Mouse (Mus musculus) hindbrain, embryonic 11.5 days (tissue): Measurements from ENCODE around the gene Atp8b4. TPM values are rescaled to one million over a fixed set of nuclear protein-coding genes. Genes with fewer than 3 reads are reported as not detected.
"Not testable (repeated sequence)": the region's sequence is repeated elsewhere in the genome, so short reads cannot be mapped to it uniquely, and the experiment has no call there.

ENCODE experiments used
- ATAC-seq: fragments of 200-750 bp; cut with Nextera tagmentation; 2 replicates; pipeline ENCODE4 v1.8.0; 2017; ENCODE audit warnings: mild to moderate bottlenecking, moderate TSS enrichment, moderate library complexity; ENCODE audit not compliant: low FRiP score
- DNase-seq: peaks from one replicate; pipeline ENCODE4 v3.0.0-alpha.2; 2015; ENCODE audit warnings: low spot score
- H3K27ac ChIP-seq: fragments of 300-500 bp; sonication (generic); 2 replicates; pipeline ENCODE4 v1.5.1; 2014; ENCODE audit warnings: mild to moderate bottlenecking, low read depth, low read length
- H3K27me3 ChIP-seq: fragments of 300-500 bp; sonication (generic); 2 replicates; pipeline ENCODE4 v1.6.1; 2014; ENCODE audit warnings: mild to moderate bottlenecking, low read length, moderate library complexity, mixed read lengths; ENCODE audit not compliant: control insufficient read depth, insufficient read depth
- H3K36me3 ChIP-seq: fragments of 300-500 bp; sonication (generic); 2 replicates; pipeline ENCODE4 v1.6.1; 2014; ENCODE audit warnings: mild to moderate bottlenecking, low read length, moderate library complexity, mixed read lengths; ENCODE audit not compliant: control insufficient read depth, insufficient read depth
- H3K4me1 ChIP-seq: fragments of 300-500 bp; sonication (generic); replicated peaks from 2 replicates; pipeline ENCODE4 v1.6.1; 2014; ENCODE audit warnings: low read length, mixed read lengths; ENCODE audit not compliant: control insufficient read depth, insufficient read depth
- H3K4me2 ChIP-seq: fragments of 300-500 bp; sonication (generic); replicated peaks from 2 replicates; pipeline ENCODE4 v1.6.1; 2014; ENCODE audit warnings: mild to moderate bottlenecking, low read depth, low read length
- H3K4me3 ChIP-seq: fragments of 300-500 bp; sonication (generic); 2 replicates; pipeline ENCODE4 v1.5.1; 2014; ENCODE audit warnings: low read depth, low read length
- H3K9ac ChIP-seq: fragments of 300-500 bp; sonication (generic); 2 replicates; pipeline ENCODE4 v1.6.1; 2014; ENCODE audit warnings: low read depth, low read length
- H3K9me3 ChIP-seq: fragments of 300-500 bp; sonication (generic); 2 replicates; pipeline ENCODE4 v1.6.1; 2016; ENCODE audit warnings: low read length; ENCODE audit not compliant: control insufficient read depth
- WGBS: fragments of 180-500 bp; shearing (Covaris S2); extraction: QIAGEN DNeasy Blood & Tissue Kit; methylation state at CpG from one replicate; pipeline ENCODE4 v1.1.7; 2014; 5-methylcytosine and 5-hydroxymethylcytosine counted together
- polyA plus RNA-seq: library from polyadenylated mRNA; unstranded; fragments of >200 nt; fragmentation: Nextera tagmentation; extraction: Ambion mirVana; gene quantifications from 2 replicates; pipeline ENCODE4 v1.2.1, GENCODE M21; 2014

Gene Atp8b4
- polyA plus RNA-seq, 1 experiment from 2014 or later = 0.06 TPM

DNA sequence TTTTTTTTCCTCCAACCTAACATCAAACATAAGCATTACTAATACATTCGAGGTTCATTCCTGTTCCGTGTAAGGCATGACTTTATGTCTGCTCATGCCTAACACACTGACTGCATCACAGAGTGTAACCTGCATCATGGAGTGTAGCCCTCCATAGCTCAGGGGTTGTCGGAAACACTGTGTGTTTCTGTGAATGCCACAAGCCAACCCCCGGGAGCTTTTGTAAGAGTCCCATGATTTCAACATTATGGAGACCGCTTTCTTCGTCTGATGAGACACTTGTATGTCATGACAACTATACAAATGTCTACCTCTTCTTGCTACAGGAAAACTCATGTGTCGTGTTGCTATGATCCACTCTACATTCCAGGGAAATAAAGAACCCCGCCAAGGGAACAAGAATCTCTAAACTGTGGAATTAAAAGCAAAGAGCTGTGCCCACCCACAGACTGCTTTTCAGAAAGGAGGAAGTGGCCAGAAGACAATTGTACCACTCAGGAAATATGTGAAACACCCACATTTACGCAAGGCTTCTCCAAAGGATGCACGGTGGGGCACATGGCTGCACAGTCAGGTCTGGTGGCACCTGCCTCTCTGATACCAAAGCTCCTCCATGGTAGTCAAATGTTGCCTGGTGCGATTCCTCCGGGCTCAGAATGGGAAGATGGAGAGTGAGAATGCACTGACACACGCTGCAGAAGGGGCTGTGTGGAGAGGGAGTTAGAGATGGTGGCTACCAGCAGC, 33.9 kb downstream of the Atp8b4 start:
- no peaks in the 10 kb centered on the region for H3K36me3 ChIP-seq
- H3K4me1 ChIP-seq = no peaks in the 10 kb centered on the region
- H3K4me3 ChIP-seq = no peak overlapping the region
- WGBS = 87% methylated on average over 13 of the region's 13 CpGs
- ATAC-seq (no peak), DNase-seq (no peak)
- H3K27me3 ChIP-seq = no peaks in the 10 kb centered on the region
- H3K9me3 ChIP-seq = no peaks in the 10 kb centered on the region
- H3K9ac ChIP-seq = no peak overlapping the region
- no peak overlapping the region for H3K27ac ChIP-seq
- no peak overlapping the region for H3K4me2 ChIP-seq

DNA sequence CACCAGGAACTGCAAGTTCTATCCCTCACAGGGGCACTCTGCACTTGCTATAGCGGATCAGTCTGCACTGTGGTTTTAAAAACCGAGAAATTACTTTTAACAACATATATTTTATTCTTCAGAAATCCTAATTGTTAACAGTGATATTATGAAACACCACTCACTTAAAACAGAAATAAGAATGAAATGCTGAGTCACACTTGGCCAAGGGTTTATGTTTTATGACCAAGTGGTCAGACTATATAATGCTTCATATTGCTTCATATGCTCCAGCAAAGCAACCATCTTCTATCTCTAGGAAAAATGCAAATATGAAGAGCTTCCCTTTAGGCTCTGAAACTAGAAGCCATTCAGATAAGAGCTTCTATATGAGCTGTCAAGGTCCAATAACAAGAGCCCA, 41.8 kb downstream of the Atp8b4 start:
- H3K9me3 ChIP-seq = no peaks in the 10 kb centered on the region
- H3K9ac ChIP-seq = no peak overlapping the region
- DNase-seq (no peak), ATAC-seq (no peak)
- H3K4me3 ChIP-seq = no peak overlapping the region
- H3K27ac ChIP-seq = no peak overlapping the region
- H3K36me3 ChIP-seq = no peaks in the 10 kb centered on the region
- no peaks in the 10 kb centered on the region for H3K4me1 ChIP-seq
- no peak overlapping the region for H3K4me2 ChIP-seq
- H3K27me3 ChIP-seq = no peaks in the 10 kb centered on the region
- WGBS = 91% methylated on average over 2 of the region's 2 CpGs

DNA sequence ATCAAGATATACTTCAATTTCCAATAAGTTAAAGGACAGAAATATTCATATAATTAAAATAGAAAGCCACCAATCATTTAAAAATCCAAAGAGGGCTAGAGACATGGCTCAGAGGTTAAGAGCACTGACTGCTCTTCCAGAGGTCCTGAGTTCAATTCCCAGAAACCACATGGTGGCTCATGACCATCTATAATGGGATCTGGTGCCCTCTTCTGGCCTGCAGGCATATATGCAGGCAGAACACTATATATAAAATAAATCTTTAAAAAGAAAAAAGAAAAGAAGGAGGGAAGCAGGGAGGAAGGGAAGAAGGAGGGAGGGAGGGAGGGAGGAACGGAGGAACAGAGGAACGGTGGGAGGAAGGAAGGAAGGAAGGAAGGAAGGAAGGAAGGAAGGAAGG, 42.7 kb downstream of the Atp8b4 start:
- not testable (repeated sequence) for H3K27me3 ChIP-seq, H3K36me3 ChIP-seq, H3K4me3 ChIP-seq, ATAC-seq, H3K27ac ChIP-seq, DNase-seq, H3K4me1 ChIP-seq, H3K4me2 ChIP-seq, H3K9me3 ChIP-seq, H3K9ac ChIP-seq
- 45% methylated on average over 2 of the region's 2 CpGs for WGBS

DNA sequence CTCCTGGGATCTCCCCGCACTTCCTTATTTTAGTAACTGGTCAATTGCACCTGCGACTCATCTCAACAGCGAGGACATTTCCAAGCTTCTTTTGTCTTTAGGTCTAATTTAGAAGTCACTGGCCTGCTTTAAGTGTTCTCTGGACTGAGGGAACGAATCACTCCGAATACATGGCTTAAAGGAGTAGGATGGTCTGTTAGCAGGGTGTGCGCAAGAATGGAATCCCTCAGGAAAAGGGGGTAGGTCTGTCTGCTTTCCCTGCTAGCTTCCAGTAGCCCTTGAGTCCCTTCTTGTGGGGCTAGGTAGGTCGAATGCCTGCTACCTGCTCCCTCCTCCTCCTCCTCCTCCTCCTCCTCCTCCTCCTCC, 49.6 kb downstream of the Atp8b4 start:
- Histone ChIP-seq H3K36me3 (no peaks in the 10 kb centered on the region), H3K27ac (no peak overlapping the region), H3K4me3 (no peak overlapping the region), H3K27me3 (no peaks in the 10 kb centered on the region), H3K9me3 (no peaks in the 10 kb centered on the region), H3K4me2 (no peak overlapping the region), H3K4me1 (no peaks in the 10 kb centered on the region), H3K9ac (no peak overlapping the region)
- 77% methylated on average over 7 of the region's 7 CpGs for WGBS
- ATAC-seq (no peak), DNase-seq (peak; percentile 4)

DNA sequence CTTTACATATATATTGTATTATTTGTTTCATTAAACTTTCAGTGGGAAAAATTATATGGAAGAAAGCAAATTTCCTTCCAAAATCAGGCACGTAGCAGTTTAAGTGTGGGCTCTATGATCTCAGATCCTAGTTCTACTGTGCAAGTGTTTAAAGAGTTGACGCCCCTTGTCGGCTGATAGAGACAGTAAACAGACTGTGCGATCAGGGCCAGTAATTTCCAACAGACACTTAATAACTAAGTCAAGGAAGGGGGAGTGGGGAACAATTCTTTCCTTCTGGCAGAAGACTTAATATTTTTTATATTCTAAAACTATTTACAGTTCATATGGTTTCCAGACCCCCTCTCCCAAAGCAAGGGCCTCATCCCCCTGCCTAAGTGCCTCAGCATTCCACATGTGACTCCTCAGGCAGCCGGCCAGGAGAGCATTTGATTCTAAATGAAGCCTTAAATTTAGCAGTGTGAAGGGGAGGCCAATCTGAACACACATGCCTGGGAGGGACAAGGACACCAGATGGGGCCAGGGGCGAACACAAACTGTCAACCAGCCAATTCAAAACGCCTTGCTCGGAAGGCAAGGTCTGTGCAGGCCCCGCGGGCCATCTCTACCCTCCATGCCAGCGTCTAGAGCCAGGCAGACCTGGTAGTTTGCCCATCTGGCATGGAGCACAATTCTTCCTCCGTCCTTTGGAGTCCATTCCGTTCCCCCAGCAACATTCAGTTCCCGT, 50.1 kb downstream of the Atp8b4 start:
- peak; percentile 53; the same call in 1 of the 2 replicates for ATAC-seq
- Histone ChIP-seq H3K9me3 (no peaks in the 10 kb centered on the region), H3K4me1 (no peaks in the 10 kb centered on the region), H3K27ac (no peak overlapping the region), H3K27me3 (no peaks in the 10 kb centered on the region), H3K4me3 (no peak overlapping the region), H3K36me3 (no peaks in the 10 kb centered on the region), H3K9ac (no peak overlapping the region), H3K4me2 (no peak overlapping the region)
- DNase-seq = peak; percentile 12
- 74% methylated on average over 14 of the region's 14 CpGs for WGBS

DNA sequence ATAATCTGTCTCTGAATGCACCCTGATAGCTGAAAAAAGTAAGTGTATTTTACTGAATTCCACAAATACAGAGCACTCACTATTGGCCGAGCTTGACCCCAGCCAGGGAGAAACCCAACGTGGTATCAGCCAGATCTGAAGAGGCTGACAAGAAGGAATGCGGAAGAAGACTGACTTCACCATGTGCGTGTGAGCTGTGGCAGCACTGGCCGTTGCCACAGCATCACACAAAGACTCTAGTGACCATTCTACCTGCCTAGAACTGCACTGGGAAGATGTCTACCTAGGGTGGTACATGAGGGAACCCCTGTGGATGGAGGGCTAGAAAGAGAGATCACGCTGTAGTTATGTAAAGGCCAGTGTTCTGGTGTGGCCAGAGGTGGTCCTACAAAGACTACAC, 55.4 kb downstream of the Atp8b4 start:
- Histone ChIP-seq H3K27me3 (no peaks in the 10 kb centered on the region), H3K4me1 (no peaks in the 10 kb centered on the region), H3K9me3 (no peaks in the 10 kb centered on the region), H3K9ac (no peak overlapping the region), H3K36me3 (no peaks in the 10 kb centered on the region), H3K27ac (no peak overlapping the region), H3K4me3 (no peak overlapping the region), H3K4me2 (no peak overlapping the region)
- WGBS = 87% methylated on average over 6 of the region's 6 CpGs
- ATAC-seq = no peak
- DNase-seq = no peak

- no peak for DNase-seq
- no peak overlapping the region for H3K4me2 ChIP-seq
- 74% methylated on average over 4 of the region's 4 CpGs for WGBS
Observed at GRCm38 (mm10) chr2:126441586-126441985, 58.9 kb downstream of the Atp8b4 start.

GRCm38 (mm10) chr2:126434712-126435111, 65.8 kb downstream of the Atp8b4 start:
- no peaks in the 10 kb centered on the region for H3K27me3 ChIP-seq
- no peak overlapping the region for H3K9ac ChIP-seq
- WGBS = 83% methylated on average over 1 of the region's 1 CpGs
- H3K4me3 ChIP-seq = no peak overlapping the region
- ATAC-seq = no peak
- no peaks in the 10 kb centered on the region for H3K36me3 ChIP-seq
- no peaks in the 10 kb centered on the region for H3K9me3 ChIP-seq
- no peak for DNase-seq
- no peak overlapping the region for H3K4me2 ChIP-seq
- H3K27ac ChIP-seq = no peak overlapping the region
- no peaks in the 10 kb centered on the region for H3K4me1 ChIP-seq

More at GRCm38 (mm10) chr2:126441586-126441985, 58.9 kb downstream of the Atp8b4 start:
- no peak overlapping the region for H3K27ac ChIP-seq
- H3K4me3 ChIP-seq = no peak overlapping the region
- no peaks in the 10 kb centered on the region for H3K9me3 ChIP-seq
- no peaks in the 10 kb centered on the region for H3K36me3 ChIP-seq
- no peak overlapping the region for H3K9ac ChIP-seq
- H3K4me1 ChIP-seq = no peaks in the 10 kb centered on the region
- no peak for ATAC-seq
- no peaks in the 10 kb centered on the region for H3K27me3 ChIP-seq

DNA sequence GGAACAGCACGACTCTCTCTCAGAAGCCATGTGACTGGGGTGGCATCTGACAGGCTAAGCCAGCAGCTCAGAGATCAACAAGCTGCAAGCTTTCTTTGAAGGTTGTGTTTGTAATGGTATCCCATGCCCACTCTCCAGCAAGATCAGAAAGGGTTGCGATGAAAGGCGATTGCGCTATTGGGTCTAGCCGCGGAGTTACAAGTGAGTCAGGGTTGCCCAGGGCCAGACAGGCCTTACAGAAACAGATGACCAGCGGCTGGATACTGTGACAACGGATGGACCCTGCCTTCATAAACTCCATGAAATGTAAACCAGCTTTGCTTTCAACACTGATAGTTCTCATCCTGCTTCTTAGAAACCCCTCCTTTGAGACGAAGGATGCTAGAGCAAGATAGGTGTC, 66.2 kb downstream of the Atp8b4 start:
- Histone ChIP-seq H3K27ac (no peak overlapping the region), H3K4me3 (no peak overlapping the region), H3K9ac (no peak overlapping the region), H3K4me1 (no peaks in the 10 kb centered on the region), H3K9me3 (no peaks in the 10 kb centered on the region), H3K4me2 (no peak overlapping the region), H3K27me3 (no peaks in the 10 kb centered on the region), H3K36me3 (no peaks in the 10 kb centered on the region)
- WGBS = 94% methylated on average over 9 of the region's 9 CpGs
- DNase-seq (no peak), ATAC-seq (no peak)
